Mouse (Mus musculus) adrenal gland (tissue): ENCODE results near the gene Kank4.
"Not testable (repeated sequence)": the region's sequence is repeated elsewhere in the genome, so short reads cannot be mapped to it uniquely, and the experiment has no call there.

ENCODE experiments used
- intact Hi-C: fragments of 180-260 bp; cut with DNase I; formaldehyde crosslinking; loops from one replicate; pipeline ENCODE4 v1.15.1; 2025
- long read RNA-seq, 2 experiments: library from polyadenylated mRNA; unstranded; transcript quantifications; one replicate each; pipeline ENCODE4 v2.0.0; 2020; ENCODE audit warnings: borderline replicate concordance in 1 of 2; ENCODE audit not compliant: insufficient replicate concordance in 1 of 2

Kank4 gene
- long read RNA-seq, experiment 1 = 0 reads
- long read RNA-seq, experiment 2, partial matches to known transcripts = 1 of 1 reads
- long read RNA-seq, experiment 2, other reads (novel, unspliced or antisense) = 0 of 1 reads

DNA sequence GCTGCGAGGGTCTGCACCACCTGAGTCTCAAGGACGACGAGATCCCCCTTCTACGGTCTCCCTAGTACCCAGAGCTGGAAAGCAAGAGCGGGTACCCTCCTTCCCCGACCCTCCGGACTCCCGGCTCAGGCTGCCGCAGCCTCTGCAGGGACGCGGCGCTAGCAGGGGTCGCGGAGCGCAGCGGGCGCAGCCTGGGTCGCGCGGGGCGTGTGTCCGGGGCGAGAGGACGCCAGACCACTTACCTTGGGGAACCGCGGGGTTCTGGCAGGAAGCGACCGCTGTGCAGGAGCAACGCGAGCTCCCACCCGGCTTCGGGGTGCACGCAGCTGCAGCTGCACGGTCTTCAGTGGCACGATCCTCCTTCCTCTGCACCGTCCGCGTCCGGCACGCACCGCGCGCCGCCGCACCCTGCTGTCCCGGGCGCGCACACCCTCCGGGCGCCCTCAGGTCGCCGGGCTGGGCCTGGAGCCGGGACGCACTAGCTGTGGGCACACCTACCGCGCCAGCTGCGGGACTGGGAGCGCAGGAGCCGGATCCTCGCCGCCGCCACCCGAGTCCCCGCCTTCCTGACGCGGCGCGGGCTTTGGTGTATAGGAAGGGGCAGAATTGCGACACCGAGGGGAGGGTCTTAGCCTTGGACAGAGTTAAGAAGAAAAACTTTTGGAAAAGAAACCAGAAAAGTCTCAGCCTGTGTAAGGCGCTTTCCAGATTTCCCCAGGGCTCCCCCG lies at the start of gene Kank4:
Gene Kank4, minus strand, starts transcription at position 354 of the 728 bp plus-strand sequence.
- intact Hi-C loops = no loop called here

GRCm38 (mm10) chr4:98865386-98866237 lies 48.3 kb upstream of the Kank4 start:
- intact Hi-C loops = no loop called here

GRCm38 (mm10) chr4:98864546-98864945 lies 47.2 kb upstream of the Kank4 start:
- intact Hi-C loops = no loop called here

DNA sequence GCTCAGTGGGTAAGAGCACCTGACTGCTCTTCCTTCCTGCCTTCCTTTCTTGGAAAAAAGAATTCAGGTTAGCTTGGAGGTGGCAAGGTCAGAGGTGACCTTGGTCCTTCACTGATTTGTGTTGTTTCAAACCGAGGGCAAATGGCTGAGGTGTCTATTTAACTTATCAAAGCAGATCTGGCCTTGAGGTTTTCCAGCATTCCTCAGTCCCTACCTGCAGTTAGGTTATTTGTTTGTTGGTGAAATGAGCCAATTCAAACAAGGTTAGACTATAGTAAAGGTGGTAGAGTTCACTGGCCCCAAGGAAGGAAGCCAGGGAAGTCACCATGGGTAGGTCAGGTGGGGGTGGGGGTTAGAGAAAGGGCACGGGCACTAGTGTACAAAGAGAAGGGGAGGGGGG lies 46.8 kb upstream of the Kank4 start:
- intact Hi-C loops = no loop called here

GRCm38 (mm10) chr4:98863451-98863850 lies 46.1 kb upstream of the Kank4 start:
- intact Hi-C loops = no loop called here

DNA sequence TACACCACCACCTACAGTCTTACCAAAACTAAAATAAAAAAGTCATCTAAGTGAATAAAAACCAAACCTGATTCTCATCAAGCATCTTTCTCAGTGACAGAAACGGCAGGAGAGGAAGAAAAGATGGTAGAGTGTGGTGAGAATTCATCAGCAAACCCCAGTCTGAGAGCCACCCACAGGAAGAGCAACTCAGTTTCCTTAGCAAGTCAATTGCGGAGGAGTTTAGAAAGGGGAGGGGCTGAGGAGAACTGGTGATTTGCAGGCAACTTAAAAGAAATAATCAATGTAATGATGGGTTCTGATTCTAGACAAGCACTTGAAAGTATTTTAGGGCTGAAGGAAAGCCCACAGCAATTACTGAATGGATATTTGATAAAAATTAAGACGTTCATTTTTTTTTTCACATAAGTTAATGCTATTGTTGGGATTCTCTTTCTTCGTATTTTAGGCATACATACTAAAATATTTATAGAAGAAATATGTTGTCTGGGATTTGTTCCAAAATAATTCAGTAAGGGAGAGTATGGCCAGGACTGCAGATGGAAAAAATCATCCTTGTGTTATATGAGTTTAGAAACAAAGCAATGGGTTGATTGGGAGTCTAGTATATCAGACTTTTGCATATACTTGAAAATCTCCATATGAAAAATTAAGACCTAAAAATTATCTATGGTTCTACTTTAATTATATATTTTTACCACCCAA lies 41.0 kb upstream of the Kank4 start:
- intact Hi-C loops = no loop called here

DNA sequence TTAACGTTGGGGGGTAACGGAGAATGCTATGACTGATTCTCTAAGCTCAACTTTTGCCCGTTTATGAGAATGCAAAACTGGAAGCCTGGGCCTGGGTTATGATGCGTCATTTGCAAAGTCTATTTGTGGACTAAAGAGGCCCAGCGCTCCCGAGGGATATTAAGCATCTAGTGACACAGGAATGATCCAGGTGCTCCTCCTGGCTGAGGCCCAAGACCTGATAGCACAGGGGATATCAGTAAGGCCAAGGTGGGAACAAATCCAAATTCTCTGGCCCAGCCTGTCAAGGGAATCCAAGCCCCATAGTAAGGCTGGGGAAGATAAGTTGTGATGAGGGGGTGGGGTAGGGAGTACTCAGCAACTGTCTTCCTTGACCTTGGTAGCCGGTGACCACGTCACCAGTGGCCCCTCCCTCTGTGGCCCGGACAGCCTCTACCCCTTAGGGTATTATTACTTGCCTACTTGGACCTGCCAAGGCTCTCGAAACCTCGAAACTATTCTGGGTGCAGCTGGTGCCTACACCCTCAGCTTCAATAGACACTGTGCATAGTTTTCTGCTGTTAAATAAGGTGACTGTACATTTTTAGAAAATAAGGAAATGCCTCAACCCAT lies 39.8 kb upstream of the Kank4 start:
- intact Hi-C loops = no loop called here

DNA sequence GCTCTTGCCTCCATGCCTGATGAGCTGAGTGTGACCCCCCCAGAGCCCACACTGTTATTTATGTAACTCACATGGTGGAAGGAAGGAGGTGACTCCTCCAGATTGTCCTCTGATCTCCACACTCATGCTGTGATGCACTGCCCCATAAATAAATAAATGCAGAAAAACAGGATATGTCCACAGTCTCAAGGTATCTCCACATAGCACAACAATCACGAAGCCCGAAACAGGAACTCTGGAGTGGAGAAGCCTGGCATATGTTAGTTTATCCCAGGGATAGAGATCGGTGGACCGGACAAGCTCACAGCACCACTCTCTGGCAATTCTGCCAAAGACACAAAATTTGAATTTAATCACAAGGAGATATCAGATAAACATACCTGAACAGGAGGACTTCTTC lies 36.6 kb upstream of the Kank4 start:
- intact Hi-C loops = no loop called here

GRCm38 (mm10) chr4:98850485-98850884 lies 33.1 kb upstream of the Kank4 start:
- intact Hi-C loops = not testable (repeated sequence)

DNA sequence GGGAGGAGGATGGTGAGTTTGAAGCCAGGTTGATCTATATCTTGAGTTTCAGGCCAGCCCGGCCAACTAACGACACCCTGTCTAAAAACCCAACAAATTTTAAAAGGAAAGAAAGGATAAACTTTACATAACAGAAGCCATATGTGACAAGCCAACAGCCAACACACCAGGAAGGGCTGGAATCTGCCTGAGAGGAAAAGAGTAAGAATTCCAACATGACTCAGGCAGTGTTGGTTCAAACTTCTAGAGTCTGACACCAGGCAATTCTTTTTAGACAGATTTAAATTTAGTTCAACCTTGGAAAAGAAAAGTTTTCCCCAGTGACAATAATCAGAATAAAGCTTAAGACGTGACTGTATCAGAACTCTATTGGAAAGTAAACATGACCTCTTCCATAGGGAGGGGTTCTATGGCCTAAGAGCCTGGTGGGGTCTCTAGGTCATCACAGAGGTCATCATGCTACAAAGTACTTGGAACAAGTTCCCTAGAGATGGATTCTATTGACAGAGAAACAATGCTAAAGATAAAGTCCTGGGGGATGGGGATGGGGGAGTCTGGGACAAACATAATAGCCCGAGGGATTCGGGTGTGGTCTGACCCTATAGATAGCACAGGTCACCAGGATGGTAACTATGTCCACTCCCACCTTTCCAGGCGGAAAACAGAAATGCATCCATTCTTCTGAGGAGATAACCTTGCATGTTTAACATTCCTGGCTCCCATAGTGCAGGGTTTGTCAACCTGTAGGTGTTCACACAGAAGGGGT lies 30.0 kb upstream of the Kank4 start:
- intact Hi-C loops = no loop called here

DNA sequence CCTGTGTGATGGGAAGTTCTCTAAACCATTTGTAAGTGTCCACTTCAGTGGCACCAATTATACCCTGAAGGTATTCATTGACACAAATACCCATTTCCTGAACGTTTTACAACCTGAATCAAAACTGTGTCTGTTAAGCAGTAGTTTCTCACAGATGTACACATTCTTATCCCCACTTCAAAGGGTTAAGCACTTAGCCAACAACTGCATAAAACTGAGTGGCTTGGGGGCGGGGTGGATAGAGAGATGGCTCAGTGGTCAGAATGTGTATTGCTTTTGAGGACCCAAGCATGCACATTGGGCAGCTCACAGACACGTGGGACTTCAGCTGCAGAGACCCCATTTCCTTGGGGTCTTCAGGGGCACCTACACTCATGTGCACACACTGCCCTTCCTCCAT lies 29.1 kb upstream of the Kank4 start:
- intact Hi-C loops = no loop called here

DNA sequence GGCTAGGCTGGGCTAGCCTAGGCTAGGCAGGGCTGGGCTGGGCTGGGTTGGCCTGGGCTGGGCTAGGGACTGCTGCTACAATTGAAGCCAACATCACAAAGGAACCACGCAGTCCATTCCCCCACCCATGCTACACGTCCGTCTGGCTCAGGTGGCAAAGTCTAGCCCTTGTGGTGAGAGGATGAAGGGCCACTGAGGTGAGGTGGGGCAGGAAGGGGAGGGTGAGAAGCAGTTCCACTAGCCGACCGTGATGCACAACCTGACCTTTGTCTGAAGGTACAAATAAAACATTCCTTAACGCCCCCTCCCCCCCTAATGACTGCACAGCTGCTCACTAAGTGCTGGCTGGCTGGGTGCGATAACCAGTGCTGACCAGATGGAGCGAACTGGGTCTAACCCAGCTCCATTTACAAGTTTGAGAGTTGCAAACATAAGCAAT lies 28.4 kb upstream of the Kank4 start:
- intact Hi-C loops = no loop called here

DNA sequence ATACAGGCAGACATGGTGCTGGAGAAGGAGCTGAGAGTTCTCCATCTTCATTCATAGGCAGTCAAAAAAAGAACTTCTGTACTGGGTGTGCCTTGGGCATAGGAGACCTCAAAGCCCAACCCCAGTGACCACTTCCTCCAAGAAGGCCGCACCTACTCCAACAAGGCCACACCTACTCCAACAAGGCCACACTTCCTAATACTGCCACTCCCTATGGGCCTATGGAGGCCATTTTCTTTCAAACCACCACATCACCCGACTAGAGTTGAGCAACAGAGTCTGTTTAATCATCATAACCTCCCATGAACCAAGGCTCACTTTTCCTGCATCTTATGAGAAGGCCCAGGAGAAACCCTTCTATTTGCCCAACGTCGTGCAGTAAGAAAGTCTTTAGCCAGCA lies 27.9 kb upstream of the Kank4 start:
- intact Hi-C loops = no loop called here

DNA sequence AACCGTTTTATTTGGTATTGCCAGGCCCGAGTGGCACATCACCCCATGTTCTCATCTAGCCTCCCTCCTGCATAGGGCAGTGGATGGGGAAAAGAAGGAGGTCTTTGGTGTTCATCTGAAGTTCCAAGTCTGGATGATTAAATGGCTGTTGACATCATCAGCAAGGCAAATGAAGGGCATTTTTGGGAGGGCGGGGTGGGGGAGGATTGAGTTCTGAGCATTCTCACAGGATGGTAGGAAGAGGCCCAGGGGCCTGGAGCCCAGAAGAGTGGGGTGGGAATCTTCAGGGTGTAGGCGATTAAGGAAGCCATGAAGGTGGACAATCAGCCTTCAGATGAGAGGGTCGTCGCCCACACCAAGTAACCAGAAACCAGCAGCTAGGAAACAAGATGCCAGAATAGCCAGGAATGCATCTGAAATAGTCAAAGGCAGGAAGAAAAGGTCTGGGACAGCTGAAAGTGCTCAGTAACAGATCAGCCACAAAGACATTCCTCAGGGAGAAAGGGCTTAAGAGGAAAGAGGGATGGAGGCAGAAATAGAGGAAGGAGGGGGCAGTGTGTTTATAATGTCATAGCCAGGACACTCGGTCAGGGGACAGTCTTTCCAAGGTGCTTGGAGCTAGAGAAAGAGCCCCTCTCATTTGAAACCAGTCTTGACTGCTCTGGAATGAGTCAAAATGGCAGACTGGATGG lies 26.7 kb upstream of the Kank4 start:
- intact Hi-C loops = no loop called here

- intact Hi-C loops = not testable (repeated sequence)
Observed at GRCm38 (mm10) chr4:98841251-98841650, 23.9 kb upstream of the Kank4 start.

- intact Hi-C loops = no loop called here
Observed at GRCm38 (mm10) chr4:98840526-98840925, 23.2 kb upstream of the Kank4 start.

GRCm38 (mm10) chr4:98838913-98839312 lies 21.6 kb upstream of the Kank4 start:
- intact Hi-C loops = no loop called here

DNA sequence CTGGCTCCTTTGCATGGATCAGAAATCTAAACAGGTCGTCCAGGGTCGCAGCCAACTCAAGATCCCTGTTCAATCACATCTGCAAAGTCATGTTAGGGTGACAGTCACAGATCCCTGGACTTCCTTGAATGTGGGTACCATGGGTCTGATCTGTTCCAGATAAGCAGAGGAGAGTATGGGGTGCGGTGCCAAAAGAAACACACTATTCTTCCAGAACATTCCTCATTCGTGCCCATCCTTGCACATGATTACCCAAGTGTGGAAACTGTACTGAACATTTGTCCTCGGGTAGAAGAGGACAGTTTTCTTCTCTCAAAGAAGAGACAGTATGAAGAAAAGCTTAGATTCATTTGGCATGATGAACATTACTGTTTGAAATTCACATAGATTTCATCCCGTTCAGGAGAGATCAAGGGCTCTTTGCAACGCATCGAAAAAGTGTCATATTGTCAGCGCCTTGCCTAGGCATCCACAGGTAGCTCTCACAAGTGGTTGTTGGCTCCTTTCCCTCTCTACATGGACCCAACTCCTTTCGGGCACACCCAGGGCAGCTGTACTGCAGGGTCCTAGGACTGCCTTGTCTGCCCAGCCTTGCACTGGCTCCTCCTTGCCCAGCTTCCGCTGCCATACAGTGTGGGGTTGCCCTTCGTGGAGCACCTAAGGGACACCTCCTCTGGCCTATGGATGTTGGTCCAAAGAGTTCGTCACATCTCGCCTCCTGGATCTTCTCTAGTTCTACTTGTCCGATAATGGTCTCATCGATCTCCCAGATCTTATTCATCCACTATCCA lies 20.6 kb upstream of the Kank4 start:
- intact Hi-C loops = no loop called here

DNA sequence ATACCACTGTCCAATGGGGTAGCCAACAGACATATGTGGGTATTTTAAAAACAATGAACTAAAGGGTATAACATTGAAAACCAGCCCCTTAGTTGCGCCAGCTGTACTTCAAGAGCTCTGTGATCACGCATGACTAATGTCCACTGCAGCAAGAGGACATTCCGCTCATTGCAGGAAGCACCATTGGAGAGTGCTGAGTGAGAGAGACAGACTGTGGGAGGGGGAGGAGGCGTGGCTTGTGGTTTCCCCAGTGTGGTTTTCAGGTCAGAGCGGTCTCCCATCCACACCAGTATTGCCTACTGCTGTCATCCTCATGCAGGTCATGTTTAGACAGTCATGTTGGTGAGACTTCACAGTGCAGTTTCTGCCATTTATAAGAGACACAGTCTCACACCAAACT lies 19.2 kb upstream of the Kank4 start:
- intact Hi-C loops = no loop called here
